Mouse (Mus musculus): ENCODE results near the gene Foxa1.

Foxa1 gene

DNA sequence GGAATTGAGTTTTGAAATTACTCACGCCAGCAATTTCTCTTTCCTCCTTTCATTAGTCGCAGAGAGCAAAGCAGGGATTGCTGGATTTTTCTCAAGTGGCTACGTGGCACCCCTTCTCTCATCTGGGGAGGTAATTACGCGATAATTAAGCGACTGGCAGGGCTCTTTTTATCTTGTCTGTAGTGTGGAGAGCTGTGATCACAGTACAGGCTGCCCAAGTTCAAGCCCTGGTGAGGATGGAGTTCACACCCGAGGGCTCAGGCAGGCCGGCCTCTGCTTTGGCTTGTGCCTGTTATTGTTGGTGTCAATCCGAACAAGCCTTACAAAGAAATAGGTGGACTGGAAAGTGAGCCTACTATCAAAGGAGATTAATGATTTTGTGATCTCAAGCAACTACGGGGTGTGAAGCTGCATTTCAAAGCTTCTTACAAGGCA, 7.1 kb downstream of the Foxa1 start:
- no peak for DNase-seq

DNA sequence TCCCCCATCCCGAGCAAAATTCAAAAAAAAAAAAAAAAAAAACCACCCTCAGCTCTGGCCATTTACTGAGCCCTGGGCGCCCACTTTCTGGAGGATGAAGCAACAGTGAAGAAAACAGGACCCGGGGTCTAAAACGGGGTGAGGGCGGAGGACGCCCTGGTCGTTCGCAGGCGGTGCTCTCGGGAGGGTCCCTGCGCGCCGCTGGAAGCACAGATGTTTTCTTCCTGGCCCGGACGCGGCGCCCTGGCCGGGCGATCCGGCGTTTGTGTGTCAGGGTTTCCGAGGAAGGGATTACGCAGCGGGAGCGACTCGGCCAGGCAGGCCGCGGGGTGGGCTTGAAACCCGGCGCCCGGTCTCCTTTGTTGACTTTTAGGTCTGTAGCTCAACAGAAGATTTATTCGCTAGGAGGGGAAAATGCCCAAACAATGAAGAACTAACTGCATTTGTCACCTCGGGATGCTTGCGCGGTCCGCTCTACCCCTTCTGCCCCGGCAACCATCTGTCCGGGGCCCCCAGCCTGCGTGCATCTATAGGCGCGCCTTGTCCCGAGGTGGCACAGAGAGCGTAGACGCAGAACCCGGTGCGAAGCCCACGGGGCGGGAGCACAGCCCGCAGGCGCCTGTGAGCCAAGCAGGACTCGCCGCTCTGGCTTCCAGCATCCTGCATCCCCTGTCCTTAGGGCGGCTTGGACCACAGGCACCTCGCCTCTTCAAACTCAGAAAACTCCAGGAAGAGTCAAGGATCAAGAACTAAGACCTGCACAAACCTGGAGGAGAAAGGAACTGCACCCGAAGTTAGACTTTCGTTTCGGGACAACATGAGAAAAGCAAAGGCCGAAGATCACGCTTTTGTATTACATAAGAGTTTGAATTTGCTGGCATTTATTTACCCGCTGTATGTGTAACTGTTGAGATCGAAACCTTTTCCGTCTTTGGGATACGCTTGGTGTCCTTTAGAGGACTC, 7.8 kb downstream of the Foxa1 start:
- peak; percentile 17 for DNase-seq

DNA sequence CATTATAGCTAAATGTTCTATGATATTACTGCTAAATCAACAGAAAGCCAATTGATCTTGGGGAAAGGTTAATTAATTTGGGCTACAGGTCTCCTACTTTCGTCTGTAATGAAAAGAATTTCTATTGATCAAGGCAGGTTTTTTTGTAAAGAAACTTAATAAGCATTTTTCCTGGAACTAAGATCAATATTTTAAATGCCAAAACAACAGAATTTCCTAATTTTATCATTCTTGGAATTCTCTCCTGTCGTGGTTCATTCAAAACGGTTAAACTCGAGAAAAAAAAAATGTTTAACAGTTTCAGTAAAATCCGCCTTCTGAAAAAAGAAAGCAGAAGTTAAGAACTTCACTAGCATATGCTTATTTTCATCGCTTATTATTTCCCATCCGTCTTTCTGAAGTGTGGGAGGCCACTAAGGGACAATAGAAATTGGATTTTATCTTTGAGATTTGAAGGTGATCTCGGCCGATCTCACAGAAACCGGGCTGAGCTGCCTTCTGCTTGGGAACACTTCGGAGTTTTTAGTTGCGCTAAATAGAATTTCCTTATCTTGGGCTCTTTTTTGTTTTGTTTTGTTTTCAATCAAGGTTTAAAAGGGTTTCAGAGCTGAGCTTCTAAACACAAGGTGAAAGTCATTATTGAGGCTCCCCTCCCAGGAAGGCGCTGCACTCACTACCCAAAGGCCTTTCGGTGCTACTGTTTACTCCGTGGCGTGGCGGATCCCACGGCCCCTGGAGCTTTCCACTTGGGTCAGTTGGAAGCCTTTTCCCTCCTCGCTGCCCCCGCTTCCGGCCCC, 8.7 kb downstream of the Foxa1 start:
- peak; percentile 17 for DNase-seq

DNA sequence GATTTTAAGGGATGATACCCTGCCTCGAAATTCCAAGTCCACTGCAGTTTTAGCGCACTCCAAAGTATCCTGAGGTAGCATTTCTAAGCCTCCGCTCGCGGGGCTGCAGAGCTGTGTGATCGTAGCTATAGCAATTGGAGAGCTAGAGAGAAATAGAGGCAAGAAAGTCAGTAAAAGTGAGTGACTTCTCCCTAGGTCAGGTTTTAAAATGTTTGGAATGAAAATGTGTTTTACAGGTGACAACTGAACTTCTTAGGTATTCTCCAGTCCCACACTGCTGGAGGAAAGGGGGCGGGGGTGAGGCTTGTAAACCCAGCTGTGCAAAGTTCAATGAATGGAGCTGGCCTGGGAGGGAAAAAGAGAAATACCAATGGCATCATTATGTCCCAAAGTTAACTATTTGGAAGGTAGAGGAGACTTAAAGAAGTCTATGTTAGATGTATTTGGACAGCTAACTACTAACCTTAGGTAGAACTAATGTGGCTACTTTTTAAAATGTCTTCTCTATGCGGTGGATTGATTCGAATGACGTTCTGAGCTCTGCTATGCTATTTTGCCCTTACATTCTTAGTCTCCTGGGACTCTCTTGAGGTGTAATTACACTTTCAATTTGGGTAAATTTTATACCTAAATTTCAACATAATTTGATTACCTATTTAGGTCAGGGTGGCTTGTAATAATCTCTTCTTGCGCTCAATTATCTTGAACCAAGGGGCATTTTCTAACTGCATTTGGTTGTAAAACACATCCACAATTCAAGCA, 9.6 kb downstream of the Foxa1 start:
- DNase-seq = no peak

DNA sequence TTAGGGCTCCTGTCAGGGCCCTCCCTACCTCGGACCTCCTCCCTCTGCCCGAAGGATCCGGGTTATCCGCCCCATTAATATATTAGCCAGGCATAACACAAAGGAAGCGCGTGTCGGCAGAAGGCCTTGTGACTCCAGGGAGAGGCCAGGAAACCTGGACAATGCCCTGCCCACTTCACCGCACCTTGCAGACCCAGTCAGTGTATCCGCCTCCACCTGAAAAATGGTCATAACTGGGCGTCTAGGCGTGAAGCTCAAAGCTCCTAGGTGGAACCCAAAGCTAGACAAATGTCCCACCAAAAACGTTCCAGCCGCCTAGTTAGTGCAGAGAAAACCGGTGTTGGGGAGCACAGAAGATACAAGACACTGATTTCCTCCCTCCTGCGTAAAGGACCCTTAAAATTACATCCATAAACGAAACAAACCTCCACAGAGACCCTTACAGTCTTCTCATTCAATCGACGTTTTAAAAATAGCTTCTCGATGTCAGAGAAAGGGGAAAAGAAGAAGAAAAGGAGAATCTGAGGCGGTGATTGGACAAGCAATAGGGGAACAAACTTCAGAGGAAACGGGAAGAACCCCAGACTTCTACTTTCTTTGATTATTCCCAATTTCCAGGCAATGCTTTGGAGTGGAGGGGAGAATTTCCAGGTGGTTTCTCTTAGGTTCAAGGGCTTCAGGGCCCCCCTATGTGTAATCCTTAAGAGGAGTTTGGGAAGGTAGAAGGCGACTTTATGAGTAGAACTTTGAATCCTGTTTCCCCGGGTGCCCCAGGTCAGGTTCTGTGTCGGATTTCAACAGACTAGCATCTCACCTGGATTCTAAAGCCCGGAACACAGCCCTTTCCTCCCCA, 10.4 kb downstream of the Foxa1 start:
- peak; percentile 34 for DNase-seq

DNA sequence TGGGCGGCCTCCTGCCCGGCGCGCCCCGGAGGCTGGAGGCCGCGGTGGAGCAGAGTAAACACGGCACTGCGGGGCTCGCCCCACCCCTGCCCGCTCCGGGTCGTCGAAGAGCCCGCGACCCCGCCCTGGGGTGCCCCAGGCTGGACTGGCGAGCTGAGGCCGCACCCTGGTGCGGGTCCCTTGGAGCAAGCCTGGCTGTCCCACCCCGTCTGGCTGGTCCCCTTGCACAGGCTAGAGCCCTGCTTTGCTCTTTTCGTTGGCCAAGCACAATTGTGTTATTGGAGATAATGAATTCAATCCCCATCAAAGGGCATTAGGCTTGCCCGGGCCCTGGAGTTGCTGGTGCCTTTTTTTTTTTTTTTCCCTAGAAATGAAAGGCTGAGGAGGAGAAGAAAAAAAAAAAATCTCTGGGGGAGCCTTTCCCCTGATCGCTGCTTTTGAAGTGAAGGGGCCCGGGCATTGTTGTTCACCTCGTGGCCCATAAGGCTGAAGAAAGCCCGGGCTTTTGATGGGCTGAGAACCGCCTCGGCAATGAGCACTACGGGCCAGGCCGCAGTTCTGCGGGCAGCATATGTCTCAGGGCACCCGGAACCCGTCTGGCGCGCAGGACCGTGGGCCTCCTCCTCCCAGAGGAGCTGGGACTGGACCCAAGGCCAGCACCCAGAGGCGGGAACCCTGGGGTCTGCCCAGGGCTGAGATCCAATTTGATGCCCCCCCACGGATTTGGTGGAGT, 11.7 kb downstream of the Foxa1 start:
- DNase-seq = peak; percentile 11

DNA sequence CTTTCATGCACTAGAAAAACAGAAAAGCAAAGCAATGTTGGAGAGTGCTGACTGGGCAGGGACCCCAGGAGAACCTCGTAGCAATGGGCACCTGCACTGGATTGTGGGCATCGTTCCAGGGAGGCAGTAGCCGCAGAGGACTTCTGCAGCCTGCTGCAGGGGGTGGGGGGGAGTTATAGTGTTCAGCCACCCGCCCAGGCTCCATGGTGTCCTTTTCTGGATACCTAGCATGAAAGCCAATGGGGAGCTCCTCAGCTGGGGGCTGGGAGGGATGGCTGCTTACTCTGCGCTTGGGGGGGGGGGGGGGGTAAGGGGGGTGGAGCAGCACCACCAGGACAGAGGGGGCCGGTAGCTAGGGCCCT, 12.2 kb downstream of the Foxa1 start:
- peak; percentile 37 for DNase-seq

DNA sequence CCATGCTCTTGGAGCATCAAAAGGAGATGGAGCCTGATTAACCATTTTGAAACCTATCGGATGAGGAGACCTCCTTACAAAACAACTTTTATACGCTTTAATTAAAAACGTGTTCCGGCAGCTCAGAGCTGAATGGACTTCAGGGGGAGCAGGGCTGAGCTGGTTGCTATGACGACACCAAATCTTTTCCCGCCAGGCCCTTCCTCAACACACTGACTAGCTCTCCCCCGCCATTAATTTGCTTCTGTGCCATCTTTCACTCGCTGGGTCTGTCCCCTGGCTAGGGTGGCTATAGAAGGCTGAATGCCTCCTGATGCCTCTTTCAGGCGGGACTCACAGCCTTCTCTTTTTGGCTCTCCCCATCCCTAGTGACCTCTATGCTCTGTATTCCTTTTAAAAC, 16.2 kb downstream of the Foxa1 start:
- DNase-seq = no peak

DNA sequence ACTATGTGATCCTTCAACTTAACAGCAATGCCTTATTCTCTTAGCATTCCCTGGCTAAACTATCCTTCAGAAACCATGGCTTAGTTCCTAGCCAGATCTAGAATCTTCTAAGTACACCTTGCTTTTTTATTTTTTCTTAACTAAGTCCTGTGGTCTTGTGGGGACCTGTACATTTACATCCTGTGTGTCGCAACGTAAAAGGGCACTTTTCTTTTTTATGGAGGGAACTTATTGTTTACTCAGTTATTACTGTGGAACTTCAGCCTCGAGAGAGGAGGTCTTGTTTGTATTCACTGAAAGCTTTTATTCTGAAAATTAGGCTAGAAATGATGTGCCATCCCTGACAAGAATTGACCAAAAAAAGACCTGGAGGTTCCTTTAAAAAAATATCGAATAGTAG, 18.4 kb downstream of the Foxa1 start:
- no peak for DNase-seq

DNA sequence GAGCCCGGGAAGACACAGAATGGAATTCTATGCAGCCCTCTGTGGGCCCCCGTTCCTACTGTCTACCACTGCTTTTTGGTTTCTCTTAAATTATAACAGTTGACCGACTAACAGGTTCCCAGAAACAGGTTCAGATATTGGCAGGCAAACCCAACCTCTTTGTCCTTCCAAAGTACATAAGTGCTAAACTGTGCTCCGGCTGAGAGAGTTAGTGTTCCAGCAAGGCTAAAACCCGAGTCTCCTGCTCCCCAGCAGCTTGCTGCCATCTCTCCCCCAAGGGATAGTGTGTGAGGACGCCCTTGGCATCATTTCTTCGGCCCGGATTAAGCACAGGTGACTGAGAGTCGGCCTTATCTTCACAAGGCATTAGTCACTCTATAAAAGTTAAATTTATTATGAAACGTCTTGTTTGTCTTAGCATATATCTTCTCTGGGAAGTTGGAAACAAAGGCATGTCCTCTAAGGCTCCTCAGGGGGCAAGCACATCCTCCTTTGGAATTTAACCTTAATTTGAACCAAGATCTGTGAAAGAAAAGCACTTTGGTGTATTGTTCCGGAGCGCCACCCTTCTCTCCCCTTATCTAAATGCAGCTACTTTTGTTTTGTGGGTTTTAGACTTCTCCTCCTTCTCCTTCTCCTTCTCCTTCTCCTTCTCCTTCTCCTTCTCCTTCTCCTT, 30.9 kb downstream of the Foxa1 start:
- DNase-seq = no peak

DNA sequence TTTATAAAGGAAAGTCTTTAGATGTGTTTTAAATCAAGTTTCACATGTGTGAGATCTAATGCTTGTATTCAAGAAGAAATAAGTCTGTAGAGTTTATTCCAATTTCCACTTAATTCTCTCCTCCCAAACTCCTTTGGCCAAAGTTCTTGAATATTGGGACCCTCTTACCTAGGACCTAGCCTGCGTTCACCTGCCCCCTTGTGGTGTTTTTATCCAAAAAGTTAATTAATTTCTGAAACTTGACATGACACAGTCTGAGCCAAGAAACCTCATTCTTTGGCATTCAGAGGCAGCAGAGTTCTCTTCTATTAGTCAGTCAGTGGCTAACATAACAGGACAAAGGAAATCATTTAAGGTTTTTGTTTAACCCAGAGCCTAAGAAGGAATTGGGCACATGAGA, 32.2 kb downstream of the Foxa1 start:
- DNase-seq = no peak

DNA sequence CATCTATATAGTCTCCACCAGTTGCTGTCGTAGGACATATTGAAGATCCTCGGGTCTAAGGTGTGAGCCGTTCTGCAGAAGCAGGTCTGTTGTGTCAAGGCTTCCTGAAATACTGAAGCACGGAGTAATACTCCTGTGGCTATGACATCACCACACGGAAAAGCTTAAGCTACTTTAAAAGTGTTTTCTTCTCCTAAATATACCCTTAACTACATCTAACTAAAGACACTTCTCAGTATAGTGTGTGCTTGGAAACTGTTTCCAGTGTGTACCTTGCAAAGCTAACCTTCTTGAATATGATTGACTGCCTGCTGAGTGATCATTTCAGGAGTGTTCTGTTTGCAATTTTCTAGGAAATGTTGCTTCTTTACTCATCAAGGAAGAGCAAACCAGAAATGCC, 35.2 kb downstream of the Foxa1 start:
- DNase-seq = no peak

DNA sequence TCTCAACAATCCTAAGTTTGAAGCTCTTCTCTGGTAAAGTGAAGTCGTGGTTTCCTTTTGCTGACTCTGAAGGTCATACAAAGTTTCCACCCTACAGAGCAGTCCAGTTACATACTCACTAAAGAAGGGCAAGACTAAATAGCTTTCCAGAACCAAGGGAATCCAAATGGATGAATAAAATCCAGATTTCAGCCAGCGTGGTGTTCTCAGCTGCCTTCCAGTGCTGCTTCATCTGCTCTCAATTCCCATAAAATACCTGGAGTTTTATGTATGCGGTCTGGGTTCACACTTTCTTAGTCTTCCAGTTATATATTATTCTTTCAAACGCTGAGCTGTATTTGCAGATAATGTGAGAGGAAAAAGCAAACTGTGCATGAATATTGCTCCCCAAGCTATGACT, 35.6 kb downstream of the Foxa1 start:
- DNase-seq = no peak

DNA sequence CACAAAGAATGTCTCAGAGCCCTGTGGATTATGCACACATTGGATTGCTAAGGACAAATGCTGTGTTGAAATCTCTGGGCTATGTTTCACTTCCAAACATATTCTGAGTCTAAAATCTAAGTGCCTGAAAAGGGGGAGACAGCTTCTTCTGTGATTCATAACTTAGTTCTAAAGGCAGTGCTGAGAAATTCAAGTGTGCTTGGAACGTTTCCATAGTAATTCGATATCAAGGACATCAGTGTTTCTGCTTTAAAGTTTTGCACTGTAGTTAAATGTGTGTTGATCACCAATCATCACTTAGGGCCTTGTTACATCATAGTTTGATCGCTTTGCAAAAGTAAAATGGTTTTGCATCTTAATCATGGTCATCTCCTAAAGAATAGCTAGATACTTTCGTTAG, 37.0 kb downstream of the Foxa1 start:
- DNase-seq = no peak

DNA sequence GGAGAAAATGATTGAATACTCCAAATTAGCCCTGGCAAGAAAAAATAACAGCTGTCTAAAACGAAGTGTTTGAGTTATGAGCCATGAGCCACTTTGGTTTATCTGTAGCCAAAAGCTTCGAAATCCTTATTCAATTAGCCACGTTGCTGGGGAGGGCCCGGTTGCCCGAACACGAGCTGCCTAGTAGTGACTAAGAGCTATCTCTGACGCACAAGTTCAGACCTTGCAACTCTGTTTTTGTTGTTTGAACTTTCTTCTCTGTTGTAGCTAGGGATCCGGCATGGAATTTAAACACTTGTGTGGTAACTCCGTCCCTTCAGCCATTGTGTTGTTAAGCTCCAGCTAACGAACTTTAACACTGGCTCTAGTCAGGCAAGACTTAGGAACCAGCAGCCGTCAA, 37.8 kb downstream of the Foxa1 start:
- no peak for DNase-seq

DNA sequence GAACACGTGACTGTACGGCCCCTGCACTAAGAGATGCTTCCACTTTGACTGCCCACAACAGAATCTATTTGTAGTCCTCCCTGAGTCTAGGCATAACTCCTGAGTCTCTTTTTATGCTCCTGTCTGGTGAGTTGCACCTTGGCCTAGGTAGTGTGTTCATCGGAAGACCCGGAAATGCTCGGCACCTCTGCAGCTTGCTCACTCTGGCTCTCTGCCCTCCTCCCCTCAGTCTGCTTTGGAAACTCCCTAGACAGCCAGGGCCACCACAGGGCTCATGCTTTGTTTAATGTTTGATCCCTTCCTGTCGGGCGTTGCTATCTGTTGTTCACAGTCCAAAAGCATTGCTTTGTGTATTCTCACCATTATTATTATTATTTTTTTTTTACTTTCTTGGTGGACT, 41.4 kb downstream of the Foxa1 start:
- no peak for DNase-seq

DNA sequence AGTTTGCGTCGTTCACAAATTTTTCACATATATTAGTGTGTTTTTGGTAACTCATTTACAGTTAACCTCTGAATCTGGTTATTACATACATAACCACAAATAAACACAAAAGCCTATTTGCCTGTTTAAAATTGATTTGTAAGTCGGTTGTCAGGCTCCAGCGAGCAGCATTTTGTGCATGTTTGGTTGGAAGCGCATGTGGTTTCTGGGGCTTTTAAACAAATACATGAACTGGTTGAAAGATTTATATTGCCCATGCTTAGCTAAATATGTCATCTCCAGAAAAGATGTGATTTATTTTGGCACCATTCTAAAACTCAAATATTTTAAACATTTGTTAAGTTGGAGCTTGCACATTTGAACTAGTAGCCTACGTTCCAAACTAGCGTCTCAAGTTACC, 46.5 kb downstream of the Foxa1 start:
- DNase-seq = no peak

DNA sequence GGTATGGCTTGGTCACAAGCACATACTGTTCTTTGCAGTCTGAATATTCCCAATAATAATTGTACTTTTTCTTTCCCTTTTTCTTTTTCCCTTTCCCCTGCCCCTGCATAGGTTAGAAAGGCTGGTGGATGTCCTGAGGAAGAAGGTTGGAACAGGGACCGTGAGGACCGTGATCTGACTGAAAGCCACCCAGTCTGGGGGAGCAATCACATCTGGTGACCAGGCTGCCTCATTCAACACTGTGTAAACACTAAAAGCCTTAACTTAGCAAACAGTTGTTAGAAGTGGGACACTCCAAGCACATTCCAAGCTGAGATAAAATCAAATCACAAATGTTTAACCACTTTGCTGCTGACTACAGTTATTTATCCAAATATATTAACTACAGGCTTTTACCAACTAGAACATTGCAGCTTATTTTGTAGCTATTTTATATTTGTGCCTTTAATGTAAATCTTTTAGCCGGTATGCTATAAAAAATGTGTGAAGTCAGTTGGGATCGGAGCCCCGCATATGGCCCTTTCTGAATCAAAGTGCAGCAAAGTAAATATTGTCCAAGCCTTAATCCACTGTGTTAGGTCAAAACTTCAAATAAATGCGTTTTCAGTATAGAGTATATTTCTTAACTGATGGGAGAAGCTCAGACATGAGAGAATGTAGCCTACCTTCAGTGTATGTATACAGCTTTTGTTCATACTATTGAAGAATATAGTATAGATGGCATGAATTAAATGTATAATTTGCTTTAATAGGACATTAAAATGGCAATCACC, 50.2 kb downstream of the Foxa1 start:
- peak; percentile 43 for DNase-seq
